Mouse (Mus musculus) cerebellum, postnatal 14 days (tissue): ENCODE results near the gene Mcat.

Experiments
- DNase-seq, 2 experiments: peaks; one replicate each; pipeline ENCODE4 v3.0.0; 2021; ENCODE audit warnings: mixed read lengths in 2 of 2

Mcat gene

GRCm38 (mm10) chr15:83563327-83563856 lies at the start of gene Mcat, which contains the start of gene Tspo:
Mcat (minus strand) TSS chr15:83563787.
Tspo (plus strand) TSS chr15:83563592.
- no peak for DNase-seq

- DNase-seq = peak; percentile 81 to 91
These were observed 43.7 kb upstream of the Mcat start for GRCm38 (mm10) chr15:83607115-83607802.

DNA sequence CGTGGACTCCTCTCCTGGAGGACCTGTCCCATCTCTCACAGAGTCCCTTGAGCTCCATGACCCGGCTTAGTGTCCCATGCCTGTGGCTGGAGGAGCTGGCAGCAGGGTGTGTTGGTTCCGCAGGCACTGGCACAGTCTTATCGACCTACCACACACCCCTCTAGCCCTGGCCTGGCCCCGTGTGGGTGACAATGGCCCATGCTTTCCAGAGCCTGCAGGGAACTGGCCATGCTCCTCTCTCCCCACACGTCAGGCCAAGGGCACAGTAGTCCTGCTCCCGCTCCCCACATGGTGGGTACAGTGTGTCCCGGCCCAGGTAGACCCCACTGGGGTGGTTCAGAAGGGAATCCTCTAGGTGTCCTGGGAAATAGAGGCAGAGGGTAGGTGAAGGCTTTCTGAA lies 43.1 kb upstream of the Mcat start:
- DNase-seq = no peak

- DNase-seq = no peak
These were observed 42.6 kb upstream of the Mcat start for GRCm38 (mm10) chr15:83606216-83606615.

- no peak for DNase-seq
These were observed 39.8 kb upstream of the Mcat start for GRCm38 (mm10) chr15:83603426-83603825.

- DNase-seq = no peak
These were observed 39.4 kb upstream of the Mcat start for GRCm38 (mm10) chr15:83603046-83603396.

DNA sequence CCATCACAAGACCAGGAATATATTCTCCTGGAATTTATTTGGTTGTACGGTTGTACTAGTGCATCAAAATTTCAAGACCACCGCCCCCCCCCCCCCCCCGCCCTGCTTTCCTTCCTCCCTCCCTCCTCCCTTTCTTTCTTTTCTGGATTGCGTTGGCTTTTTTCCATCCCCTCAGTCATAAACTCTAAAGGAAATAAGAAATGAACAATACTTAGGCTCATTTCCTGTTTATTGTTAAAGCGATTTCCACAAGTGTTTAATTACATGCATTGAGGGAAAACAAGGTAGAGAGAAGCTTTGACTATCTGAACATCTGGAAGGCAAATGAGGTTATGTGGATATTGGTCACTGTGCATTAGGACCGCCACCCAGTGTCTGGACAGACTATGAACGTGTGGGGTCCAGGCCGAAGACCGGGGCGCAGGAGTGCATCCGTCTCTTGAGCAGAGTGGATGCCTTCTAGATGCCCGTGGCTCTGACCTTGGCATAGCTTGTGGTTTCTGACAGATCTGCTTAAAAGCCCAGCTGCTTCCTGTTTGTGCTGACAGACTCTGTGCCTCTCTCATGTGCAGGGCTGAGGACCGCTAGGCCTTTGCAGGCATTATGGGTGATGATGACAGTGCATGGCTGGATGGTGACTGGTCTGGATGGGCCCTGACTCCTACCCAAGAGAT lies 38.9 kb upstream of the Mcat start:
- no peak for DNase-seq

GRCm38 (mm10) chr15:83601185-83601584 lies 37.6 kb upstream of the Mcat start:
- no peak for DNase-seq

GRCm38 (mm10) chr15:83596833-83597232 lies 33.2 kb upstream of the Mcat start:
- DNase-seq = no peak

DNA sequence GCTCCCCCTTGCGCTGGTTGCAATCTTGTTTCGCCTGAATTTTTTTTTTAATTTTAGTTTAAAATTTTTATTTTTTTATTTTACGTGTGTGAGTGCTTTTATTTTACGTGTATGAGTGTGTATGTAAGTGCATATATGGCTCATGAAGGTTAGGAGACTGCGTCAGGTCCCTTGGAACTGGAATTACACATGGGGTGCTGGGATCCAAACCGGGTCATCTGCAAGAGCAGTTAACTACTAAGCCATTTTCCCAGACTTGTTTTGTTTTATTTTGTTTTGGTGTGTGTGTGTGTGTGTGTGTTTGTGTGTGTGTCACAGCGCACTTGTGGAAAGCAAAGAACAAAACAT lies 31.8 kb upstream of the Mcat start:
- no peak for DNase-seq

- DNase-seq = peak; percentile 98
These were observed 31.2 kb upstream of the Mcat start, which contains the start of gene Ttll12 for GRCm38 (mm10) chr15:83594513-83595363. Ttll12 (minus strand) TSS chr15:83595157.

DNA sequence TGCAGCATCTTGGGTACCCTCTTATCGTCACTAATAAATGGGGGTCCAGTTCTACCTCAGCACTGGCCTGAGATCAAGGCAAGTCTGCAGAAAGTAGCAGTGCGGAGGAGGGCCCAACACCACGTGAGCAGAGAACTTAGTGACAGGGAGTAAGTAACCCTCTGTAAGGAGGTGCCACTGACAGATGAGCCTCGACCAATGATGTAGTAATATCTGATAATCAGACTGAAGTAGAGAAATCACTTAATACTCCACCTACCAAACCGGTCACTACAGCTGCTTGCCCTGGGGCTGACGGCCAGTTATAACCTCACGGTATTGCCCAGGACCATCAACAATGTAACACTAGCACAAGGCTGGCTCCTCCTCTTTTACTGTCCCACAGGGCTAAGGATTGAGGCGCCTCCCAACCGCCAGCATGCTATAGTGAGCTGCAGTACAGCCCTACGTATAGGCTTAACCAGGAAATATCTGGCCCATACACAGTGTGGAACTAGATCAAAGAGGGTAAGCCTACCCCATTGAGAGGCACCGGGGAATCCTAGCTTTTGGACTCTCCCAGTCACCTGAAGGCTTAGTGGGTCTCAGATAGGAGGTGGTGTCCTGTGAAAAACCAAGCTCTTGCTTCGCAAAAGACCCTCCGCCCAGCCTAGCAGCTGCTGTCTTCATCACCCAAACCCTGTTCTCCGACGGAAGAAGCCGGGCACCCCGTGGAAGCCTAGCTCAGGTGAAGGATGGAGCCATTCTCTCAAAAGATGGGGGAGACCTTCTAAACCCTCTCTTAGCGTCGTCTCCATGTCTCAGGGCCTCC lies 30.3 kb upstream of the Mcat start:
- peak in 1 of 2 experiments; percentile 12 for DNase-seq

- no peak for DNase-seq
These were observed 29.6 kb upstream of the Mcat start for GRCm38 (mm10) chr15:83593189-83593585.

- DNase-seq = no peak
These were observed 28.9 kb upstream of the Mcat start for GRCm38 (mm10) chr15:83592260-83593188.

GRCm38 (mm10) chr15:83591758-83592157 lies 28.2 kb upstream of the Mcat start:
- DNase-seq = no peak

DNA sequence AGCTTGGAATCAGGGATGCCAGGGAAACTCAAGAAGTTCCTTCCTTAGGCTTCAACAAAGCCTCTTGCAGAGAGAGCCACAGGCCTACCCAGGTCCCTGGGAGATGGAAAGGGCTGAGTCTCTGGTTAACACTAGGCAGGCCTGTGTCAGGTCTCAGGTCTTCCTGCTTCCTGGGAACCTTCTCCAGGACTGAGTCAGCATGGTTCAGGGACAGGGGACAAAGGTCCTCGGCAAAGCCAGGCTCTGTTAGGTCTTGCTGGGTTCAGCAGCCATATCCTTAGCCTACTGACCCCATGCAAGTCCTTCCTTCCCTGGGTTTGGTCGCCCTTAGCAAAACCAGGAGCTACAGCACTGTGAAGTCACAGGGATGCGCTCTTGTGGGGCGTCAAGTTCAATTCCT lies 27.3 kb upstream of the Mcat start:
- no peak for DNase-seq

GRCm38 (mm10) chr15:83584741-83585220 lies 21.2 kb upstream of the Mcat start:
- DNase-seq = no peak

DNA sequence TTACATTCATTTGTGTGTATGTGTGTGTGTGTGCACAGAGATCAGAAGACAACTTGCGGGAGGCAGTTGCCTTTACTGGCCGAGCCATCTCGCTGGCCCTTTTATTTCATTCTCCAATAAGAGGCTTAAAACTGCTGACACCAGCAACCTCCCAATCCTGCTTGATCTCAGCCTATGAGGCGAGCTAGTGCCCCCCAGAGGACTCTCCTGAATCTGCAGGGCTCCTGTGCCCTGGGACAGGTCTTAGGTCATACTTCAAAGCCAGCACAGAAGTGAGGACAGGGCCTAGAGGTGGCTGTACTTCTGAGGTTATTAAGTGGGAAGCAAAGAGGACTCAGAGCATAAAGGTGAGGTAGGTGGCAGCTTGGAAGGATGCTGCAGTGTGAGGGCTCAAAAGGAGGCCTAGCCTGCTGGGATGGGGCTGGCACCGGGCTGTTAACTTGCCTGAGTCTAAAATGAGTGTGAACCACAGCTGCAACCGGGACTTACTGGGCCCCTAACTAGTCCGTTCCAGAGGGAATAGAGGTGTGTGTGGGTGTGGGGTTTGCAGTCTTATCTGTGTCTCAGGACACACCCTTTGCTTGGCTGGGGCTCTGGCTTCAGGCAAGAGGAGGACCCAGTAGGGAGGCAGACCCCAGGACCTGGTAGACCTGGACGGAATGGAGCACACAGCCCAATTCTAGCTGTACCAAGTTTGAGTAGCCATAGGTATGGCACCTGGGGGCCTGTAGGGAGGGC lies 20.0 kb upstream of the Mcat start:
- DNase-seq = peak; percentile 26 to 52

DNA sequence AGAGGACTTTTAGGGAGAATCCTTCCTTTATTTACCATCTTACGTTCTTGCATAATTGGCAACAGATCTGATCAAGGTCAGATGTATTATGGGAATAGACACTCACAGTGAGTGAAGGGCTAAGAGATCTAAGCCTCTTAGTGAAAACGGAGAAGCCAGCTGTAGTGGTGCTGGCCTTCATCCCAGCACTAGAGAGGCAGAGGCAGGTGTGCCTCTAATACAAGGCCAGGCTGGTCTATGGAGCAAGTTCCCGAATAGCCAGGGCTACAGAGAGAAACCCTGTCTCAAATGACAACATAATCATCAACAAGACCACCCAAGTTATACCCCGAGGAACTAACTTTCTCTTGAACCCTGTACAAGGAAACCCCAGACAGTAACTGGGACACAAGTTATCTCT lies 19.3 kb upstream of the Mcat start:
- no peak for DNase-seq

- DNase-seq = no peak
These were observed 13.1 kb upstream of the Mcat start for GRCm38 (mm10) chr15:83576651-83577050.
